Mouse (Mus musculus): ENCODE measurements around the gene Clic1.

The Clic1 gene

GRCm38 (mm10) chr17:35045807-35046680, 3.7 kb upstream of the Clic1 start:
- DNase-seq (ENCODE audit: low read depth) = no peak

- peak; percentile 99 for DNase-seq (ENCODE audit: low read depth)
These were observed 2.9 kb upstream of the Clic1 start, which contains the start of gene Msh5 for GRCm38 (mm10) chr17:35046681-35047455. Gene Msh5 (minus strand): TSS chr17:35046745.

- peak; percentile 46 for DNase-seq (ENCODE audit: low read depth)
These were observed 2.1 kb upstream of the Clic1 start for GRCm38 (mm10) chr17:35047688-35048087.

GRCm38 (mm10) chr17:35048149-35048931, 1.4 kb upstream of the Clic1 start:
- DNase-seq (ENCODE audit: low read depth) = peak; percentile 84

- peak; percentile 53 for DNase-seq (ENCODE audit: low read depth)
These were observed 780 bp upstream of the Clic1 start for GRCm38 (mm10) chr17:35048932-35049440.

- peak; percentile 85 for DNase-seq (ENCODE audit: low read depth)
These were observed 472 bp downstream of the Clic1 start for GRCm38 (mm10) chr17:35050126-35050750.

GRCm38 (mm10) chr17:35051156-35052086, 1.7 kb downstream of the Clic1 start:
- DNase-seq (ENCODE audit: low read depth) = peak; percentile 90

GRCm38 (mm10) chr17:35052271-35052798, 2.6 kb downstream of the Clic1 start:
- DNase-seq (ENCODE audit: low read depth) = no peak

- no peak for DNase-seq (ENCODE audit: low read depth)
These were observed 6.1 kb downstream of the Clic1 start for GRCm38 (mm10) chr17:35055691-35056495.

- DNase-seq (ENCODE audit: low read depth) = no peak
These were observed 7.3 kb downstream of the Clic1 start for GRCm38 (mm10) chr17:35057090-35057489.

- no peak for DNase-seq (ENCODE audit: low read depth)
These were observed 8.6 kb downstream of the Clic1 start for GRCm38 (mm10) chr17:35058316-35058715.

- DNase-seq (ENCODE audit: low read depth) = peak; percentile 91
These were observed 9.4 kb downstream of the Clic1 start, which contains the start of gene Ddah2 for GRCm38 (mm10) chr17:35058911-35059892. Gene Ddah2 (plus strand): TSS chr17:35059035.

GRCm38 (mm10) chr17:35060071-35060470, 10.3 kb downstream of the Clic1 start:
- no peak for DNase-seq (ENCODE audit: low read depth)

GRCm38 (mm10) chr17:35060737-35061297, 11.1 kb downstream of the Clic1 start:
- DNase-seq (ENCODE audit: low read depth) = no peak

GRCm38 (mm10) chr17:35061299-35061698, 11.5 kb downstream of the Clic1 start:
- no peak for DNase-seq (ENCODE audit: low read depth)

- DNase-seq (ENCODE audit: low read depth) = no peak
These were observed 13.7 kb downstream of the Clic1 start for GRCm38 (mm10) chr17:35063466-35063865.

GRCm38 (mm10) chr17:35064378-35064877, 14.7 kb downstream of the Clic1 start:
- DNase-seq (ENCODE audit: low read depth) = no peak

Data from induced T-regulatory cell, adult 2 months (primary cell).